Mouse (Mus musculus): ENCODE measurements around the gene Olig2. TPM values are rescaled to one million over a fixed set of nuclear protein-coding genes. Genes with fewer than 3 reads are reported as not detected.

The Olig2 gene
- total RNA-seq, 2 experiments from 2014 or later = not detected

DNA sequence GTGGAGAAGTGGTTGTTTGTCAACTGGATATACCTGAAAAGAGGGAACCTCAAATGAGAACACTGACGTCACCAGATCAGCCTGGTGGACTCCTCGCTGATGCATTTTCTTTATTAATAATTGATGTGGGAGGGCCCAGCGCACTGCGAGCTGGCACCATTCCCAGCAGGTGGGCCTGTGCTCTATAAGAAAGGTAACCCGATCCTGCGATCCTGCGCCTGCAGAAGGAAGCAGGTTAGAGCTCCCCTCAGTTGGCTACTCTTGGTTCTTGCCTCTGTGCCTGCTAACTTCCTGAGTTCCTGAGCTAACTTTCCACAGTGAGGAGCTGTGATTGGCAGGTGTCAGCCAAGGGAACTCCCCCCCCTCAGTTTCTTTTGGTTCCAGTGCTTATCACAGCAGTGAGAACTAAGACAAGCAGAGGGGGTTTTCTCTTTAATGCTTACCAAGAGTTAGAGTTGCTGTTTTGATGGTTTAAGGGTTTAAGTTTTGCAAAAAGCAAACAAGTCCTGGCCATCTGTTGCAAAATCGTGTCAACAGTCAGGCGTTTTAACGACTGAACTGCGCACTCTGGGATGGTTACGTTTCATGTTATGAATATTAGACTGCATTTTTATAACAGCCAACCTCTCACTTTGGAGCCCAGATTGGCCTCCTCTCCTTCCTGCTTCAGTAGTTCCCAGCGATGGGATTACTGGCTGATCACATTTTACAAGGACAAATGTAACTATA lies 43.6 kb downstream of the Olig2 start:
- ATAC-seq (replicated peaks; ENCODE audit: low FRiP score, poor library complexity, severe bottlenecking) = no peak

GRCm38 (mm10) chr16:91269468-91270211 lies 44.4 kb downstream of the Olig2 start, which contains the start of gene Olig1:
Olig1 (plus strand) TSS chr16:91269772.
- no peak for ATAC-seq (replicated peaks; ENCODE audit: low FRiP score, poor library complexity, severe bottlenecking)

DNA sequence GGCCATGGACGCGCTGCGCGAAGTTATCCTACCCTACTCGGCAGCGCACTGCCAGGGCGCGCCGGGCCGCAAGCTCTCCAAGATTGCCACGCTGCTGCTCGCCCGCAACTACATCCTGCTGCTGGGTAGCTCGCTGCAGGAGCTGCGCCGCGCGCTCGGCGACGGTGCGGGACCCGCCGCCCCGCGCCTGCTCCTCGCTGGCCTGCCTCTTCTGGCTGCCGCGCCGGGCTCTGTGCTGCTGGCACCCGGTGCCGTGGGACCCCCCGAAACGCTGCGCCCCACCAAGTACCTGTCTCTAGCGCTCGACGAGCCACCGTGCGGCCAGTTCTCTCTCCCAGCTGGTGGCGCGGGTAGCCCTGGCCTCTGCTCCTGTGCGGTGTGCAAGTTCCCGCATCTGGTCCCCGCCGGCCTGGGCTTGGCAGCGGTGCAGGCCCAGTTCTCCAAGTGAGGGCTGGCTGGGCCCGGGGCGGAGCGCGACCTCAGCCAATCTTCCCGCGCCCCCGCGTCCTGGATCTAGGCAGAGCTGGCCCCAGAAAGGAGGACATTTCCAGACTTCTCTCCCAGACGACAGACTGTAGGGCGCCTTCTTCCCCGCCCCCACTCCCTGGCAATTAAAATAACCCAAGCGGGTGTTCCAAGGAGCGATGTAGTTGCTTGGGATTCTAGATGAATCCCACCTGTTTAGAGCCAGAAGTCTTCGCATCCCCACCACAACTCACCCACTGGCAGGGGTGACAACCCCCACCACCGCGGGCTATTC lies 45.1 kb downstream of the Olig2 start:
- no peak for ATAC-seq (replicated peaks; ENCODE audit: low FRiP score, poor library complexity, severe bottlenecking)

- no peak for ATAC-seq (replicated peaks; ENCODE audit: low FRiP score, poor library complexity, severe bottlenecking)
These were observed 45.8 kb downstream of the Olig2 start for GRCm38 (mm10) chr16:91270982-91271549.

GRCm38 (mm10) chr16:91271634-91272033 lies 46.4 kb downstream of the Olig2 start:
- ATAC-seq (replicated peaks; ENCODE audit: low FRiP score, poor library complexity, severe bottlenecking) = no peak

Other genes starting within 250 kb of the Olig2 start
- gene Synj1, start 214.1 kb upstream of the Olig2 start, total RNA-seq (2015; ENCODE audit: low replicate concordance) = 140 and 150 TPM in 2 replicates
- 84.7 and 104 TPM in 2 replicates for gene Synj1, start 214.1 kb upstream of the Olig2 start, total RNA-seq (2017; ENCODE audit: low replicate concordance)
- gene Paxbp1, start 180.9 kb upstream of the Olig2 start, total RNA-seq (2015; ENCODE audit: low replicate concordance) = 147 and 193 TPM in 2 replicates
- gene Paxbp1, start 180.9 kb upstream of the Olig2 start, total RNA-seq (2017; ENCODE audit: low replicate concordance) = 152 and 209 TPM in 2 replicates
- not detected in 2 replicates for gene 4932438H23Rik, start 130.3 kb upstream of the Olig2 start, total RNA-seq (2015; ENCODE audit: low replicate concordance)
- gene 4932438H23Rik, start 130.3 kb upstream of the Olig2 start, total RNA-seq (2017; ENCODE audit: low replicate concordance) = not detected in 2 replicates
- not detected in 2 replicates for gene Olig1, start 44.3 kb downstream of the Olig2 start, total RNA-seq (2015; ENCODE audit: low replicate concordance)
- gene Olig1, start 44.3 kb downstream of the Olig2 start, total RNA-seq (2017; ENCODE audit: low replicate concordance) = not detected in 2 replicates
- 94.3 and 165 TPM in 2 replicates for gene Ifnar2, start 147.3 kb downstream of the Olig2 start, total RNA-seq (2015; ENCODE audit: low replicate concordance)
- gene Ifnar2, start 147.3 kb downstream of the Olig2 start, total RNA-seq (2017; ENCODE audit: low replicate concordance) = 71.6 and 141 TPM in 2 replicates
- gene Gm21970, start 166.3 kb downstream of the Olig2 start, total RNA-seq (2015; ENCODE audit: low replicate concordance) = 4.7 and 12.6 TPM in 2 replicates
- gene Gm21970, start 166.3 kb downstream of the Olig2 start, total RNA-seq (2017; ENCODE audit: low replicate concordance) = not detected in 2 replicates
- 21.8 and 37.8 TPM in 2 replicates for gene Il10rb, start 180.7 kb downstream of the Olig2 start, total RNA-seq (2015; ENCODE audit: low replicate concordance)
- gene Il10rb, start 180.7 kb downstream of the Olig2 start, total RNA-seq (2017; ENCODE audit: low replicate concordance) = 20.5 and 33.1 TPM in 2 replicates